Mouse (Mus musculus) urinary bladder, postnatal 25 days (tissue): ENCODE data around the gene Rasgrf1.
A peak's percentile ranks its signal among the peaks of the same experiment; 100 is the strongest.

ENCODE experiments used
- DNase-seq: peaks from one replicate; pipeline ENCODE4 v3.0.0; 2022; ENCODE audit warnings: low spot score

Rasgrf1 gene

GRCm38 (mm10) chr9:89909131-89910010 is at the start of gene Rasgrf1:
Gene Rasgrf1 (plus strand): TSS chr9:89909908.
- peak; percentile 24 for DNase-seq

GRCm38 (mm10) chr9:89860145-89860544 is 49.6 kb upstream of the Rasgrf1 start:
- no peak for DNase-seq

GRCm38 (mm10) chr9:89860584-89860983 is 49.1 kb upstream of the Rasgrf1 start:
- no peak for DNase-seq

- no peak for DNase-seq
Measured at GRCm38 (mm10) chr9:89867141-89867540, 42.6 kb upstream of the Rasgrf1 start.

GRCm38 (mm10) chr9:89868093-89868729 is 41.5 kb upstream of the Rasgrf1 start:
- no peak for DNase-seq

- no peak for DNase-seq
Measured at GRCm38 (mm10) chr9:89869594-89869993, 40.1 kb upstream of the Rasgrf1 start.

- DNase-seq: no peak
Measured at GRCm38 (mm10) chr9:89870531-89871150, 39.1 kb upstream of the Rasgrf1 start.

GRCm38 (mm10) chr9:89872137-89872536 is 37.6 kb upstream of the Rasgrf1 start:
- DNase-seq: no peak

GRCm38 (mm10) chr9:89874434-89874833 is 35.3 kb upstream of the Rasgrf1 start:
- DNase-seq: peak; percentile 33

GRCm38 (mm10) chr9:89875551-89875950 is 34.2 kb upstream of the Rasgrf1 start:
- DNase-seq: no peak

- no peak for DNase-seq
Measured at GRCm38 (mm10) chr9:89878471-89879020, 31.2 kb upstream of the Rasgrf1 start.

GRCm38 (mm10) chr9:89879574-89879973 is 30.1 kb upstream of the Rasgrf1 start:
- DNase-seq: no peak

GRCm38 (mm10) chr9:89881552-89881951 is 28.2 kb upstream of the Rasgrf1 start:
- DNase-seq: no peak

- no peak for DNase-seq
Measured at GRCm38 (mm10) chr9:89882583-89882982, 27.1 kb upstream of the Rasgrf1 start.

- DNase-seq: no peak
Measured at GRCm38 (mm10) chr9:89885701-89886218, 23.9 kb upstream of the Rasgrf1 start.

GRCm38 (mm10) chr9:89891534-89892293 is 18.0 kb upstream of the Rasgrf1 start:
- no peak for DNase-seq

- no peak for DNase-seq
Measured at GRCm38 (mm10) chr9:89892540-89893188, 17.0 kb upstream of the Rasgrf1 start.

GRCm38 (mm10) chr9:89900111-89900824 is 9.4 kb upstream of the Rasgrf1 start:
- DNase-seq: no peak

- no peak for DNase-seq
Measured at GRCm38 (mm10) chr9:89901184-89901583, 8.5 kb upstream of the Rasgrf1 start.

GRCm38 (mm10) chr9:89902813-89903212 is 6.9 kb upstream of the Rasgrf1 start:
- no peak for DNase-seq
